In the genomic region with DNA sequence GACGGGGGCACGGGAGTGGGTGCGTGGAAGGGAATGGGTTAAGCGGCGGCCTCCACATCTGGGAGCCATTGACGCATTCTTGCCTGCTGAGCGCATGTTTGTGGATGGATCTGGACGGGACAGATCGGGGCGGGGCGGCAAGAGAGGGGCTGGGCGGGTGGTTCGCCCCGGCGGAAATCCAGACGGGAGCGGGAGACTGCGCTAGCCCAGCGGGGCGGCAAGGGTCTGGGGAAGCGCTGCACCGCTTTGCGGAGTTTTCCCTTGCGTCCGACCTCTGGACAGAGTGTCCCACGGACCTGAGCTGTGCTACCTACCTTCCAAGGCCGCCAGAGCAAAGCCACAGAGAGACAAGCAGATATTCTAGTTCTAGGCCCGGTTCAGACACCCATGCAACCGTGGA, we compare ENCODE assay signal across 7 mouse cellular contexts. TPM values are rescaled to one million over a fixed set of nuclear protein-coding genes. Genes with fewer than 3 reads are reported as not detected.
DNase-seq lines count a peak whose midpoint lies in the region; ATAC-seq and TF ChIP-seq lines count a peak whose summit lies in the region.

No protein-coding gene starts in this region.

- H3K4me2 ChIP-seq in intestine, postnatal 0 days (replicated peaks; ENCODE audit: low read depth) = peak overlapping the region; percentile 96
- peak overlapping the region; percentile 85 for H3K4me2 ChIP-seq in stomach, embryonic 15.5 days

- peak overlapping the region; percentile 80 for H3K4me3 ChIP-seq in brown adipose tissue, adult 24 weeks (ENCODE audit: insufficient read depth, low read depth, low read length)
- peak overlapping the region; percentile 75 for H3K4me3 ChIP-seq in intestine, postnatal 0 days (ENCODE audit: low read depth, low read length)
- H3K4me3 ChIP-seq in stomach, embryonic 15.5 days (replicated peaks) = peak overlapping the region; percentile 92

- peak; percentile 74 for DNase-seq in MN1 (ENCODE audit: low spot score)
- peak; percentile 99 for DNase-seq in heart, adult 11 months
- peak; percentile 84 to 88 for DNase-seq in lung, adult 18-20 months

- peaks cover 39% of the 10 kb centered on the region for H3K4me1 ChIP-seq in brown adipose tissue, adult 24 weeks (ENCODE audit: control insufficient read depth, insufficient read depth, insufficient read length, low read length)
- peaks cover 37% of the 10 kb centered on the region for H3K4me1 ChIP-seq in intestine, postnatal 0 days (replicated peaks; ENCODE audit: control insufficient read depth, insufficient read depth, low read length)
- H3K4me1 ChIP-seq in stomach, embryonic 15.5 days = peaks cover 83% of the 10 kb centered on the region

- peak overlapping the region; percentile 95 for H3K27ac ChIP-seq in brown adipose tissue, adult 24 weeks (replicated peaks; ENCODE audit: low read depth, low read length)
- peak overlapping the region; percentile 88 for H3K27ac ChIP-seq in intestine, postnatal 0 days (ENCODE audit: low read depth, low read length)
- peak overlapping the region; percentile 93 for H3K27ac ChIP-seq in stomach, embryonic 15.5 days

- no peaks in the 10 kb centered on the region for H3K9me3 ChIP-seq in intestine, postnatal 0 days (ENCODE audit: control insufficient read depth)
- no peaks in the 10 kb centered on the region for H3K9me3 ChIP-seq in stomach, embryonic 15.5 days

- TF ChIP-seq CTCF in intestine, postnatal 0 days (IDR thresholded peaks at IDR 0.05; ENCODE audit: low read depth) = no peak

- whole genome bisulfite sequencing in intestine, postnatal 0 days = 3% methylated on average over 29 of the region's 29 CpGs
- WGBS in stomach, embryonic 15.5 days = 2% methylated on average over 29 of the region's 29 CpGs

- ATAC-seq in intestine, postnatal 0 days = 0 out of 2 replicates have a peak, but pooled peaks have one; percentile 6
- ATAC-seq in stomach, embryonic 15.5 days (ENCODE audit: insufficient read depth, low FRiP score, low read depth) = 0 out of 2 replicates have a peak, but pooled peaks have one; percentile 16
- ATAC-seq in megakaryocyte, adult 5-6 weeks (ENCODE audit: poor library complexity, severe bottlenecking) = no peak

- H3K9ac ChIP-seq in intestine, postnatal 0 days (ENCODE audit: low read depth, low read length) = peak overlapping the region; percentile 80
- peak overlapping the region; percentile 48; the same call in 1 of the 2 replicates for H3K9ac ChIP-seq in stomach, embryonic 15.5 days

- no peaks in the 10 kb centered on the region for H3K36me3 ChIP-seq in intestine, postnatal 0 days (ENCODE audit: control insufficient read depth, insufficient read depth)
- H3K36me3 ChIP-seq in stomach, embryonic 15.5 days = no peaks in the 10 kb centered on the region

- H3K27me3 ChIP-seq in intestine, postnatal 0 days (replicated peaks; ENCODE audit: control insufficient read depth, insufficient read depth, low read length) = no peaks in the 10 kb centered on the region
- no peaks in the 10 kb centered on the region for H3K27me3 ChIP-seq in stomach, embryonic 15.5 days (replicated peaks)

RNA-seq across cellular contexts. Expression of a gene that starts 8.6 kb away (rescaled TPM):
- polyA plus RNA-seq in brown adipose tissue, adult 24 weeks (2012; ENCODE audit: insufficient read depth, insufficient read length, missing spikeins) = 3.2 and 5.5 TPM in 2 replicates
- 22.2 and 22.4 TPM in 2 replicates for polyA plus RNA-seq in intestine, postnatal 0 days (2015; fragmentation: Nextera tagmentation; extraction: Ambion mirVana)
- 34.0 and 41.0 TPM in 2 replicates for polyA plus RNA-seq in stomach, embryonic 15.5 days (2015; fragmentation: Nextera tagmentation; extraction: Ambion mirVana)
- total RNA-seq in megakaryocyte, adult 5-6 weeks (2015) = 124 and 125 TPM in 2 replicates
- 38.8 and 43.3 TPM in 2 replicates for total RNA-seq in megakaryocyte, adult 5-6 weeks (2017)

RNA-seq across cellular contexts. Expression of a gene that starts 28.6 kb away (rescaled TPM):
- polyA plus RNA-seq in brown adipose tissue, adult 24 weeks (2012; ENCODE audit: insufficient read depth, insufficient read length, missing spikeins) = 0.28 and 1.7 TPM in 2 replicates
- polyA plus RNA-seq in intestine, postnatal 0 days (2015; fragmentation: Nextera tagmentation; extraction: Ambion mirVana) = 4.0 and 4.5 TPM in 2 replicates
- polyA plus RNA-seq in stomach, embryonic 15.5 days (2015; fragmentation: Nextera tagmentation; extraction: Ambion mirVana) = 28.8 and 30.3 TPM in 2 replicates
- total RNA-seq in megakaryocyte, adult 5-6 weeks (2015) = 26.4 and 31.3 TPM in 2 replicates
- total RNA-seq in megakaryocyte, adult 5-6 weeks (2017) = 26.5 and 27.5 TPM in 2 replicates

RNA-seq across cellular contexts. Expression of a gene that starts 46.6 kb away (rescaled TPM):
- polyA plus RNA-seq in brown adipose tissue, adult 24 weeks (2012; ENCODE audit: insufficient read depth, insufficient read length, missing spikeins) = not detected in 2 replicates
- 0.61 and 0.80 TPM in 2 replicates for polyA plus RNA-seq in intestine, postnatal 0 days (2015; fragmentation: Nextera tagmentation; extraction: Ambion mirVana)
- polyA plus RNA-seq in stomach, embryonic 15.5 days (2015; fragmentation: Nextera tagmentation; extraction: Ambion mirVana) = 0.42 and 0.43 TPM in 2 replicates
- not detected in 2 replicates for total RNA-seq in megakaryocyte, adult 5-6 weeks (2015)
- total RNA-seq in megakaryocyte, adult 5-6 weeks (2017) = not detected in 2 replicates
